Mouse (Mus musculus) gastrocnemius, postnatal 10 days (tissue): ENCODE results near the gene Traf1. TPM values are rescaled to one million over a fixed set of nuclear protein-coding genes. Genes with fewer than 3 reads are reported as not detected.

Source experiments
- DNase-seq: peaks from one replicate; pipeline ENCODE4 v3.0.0; 2021; ENCODE audit warnings: mixed read lengths
- total RNA-seq, 2 experiments: library from RNA; stranded (reverse); gene quantifications; 2 replicates each; pipeline ENCODE4 v1.2.3; 2021

Gene Traf1
- total RNA-seq, 2 experiments from 2014 or later: 0.85 to 2.6 TPM

GRCm38 (mm10) chr2:34941061-34941675 is 20.4 kb downstream of the Traf1 start:
- no peak for DNase-seq

GRCm38 (mm10) chr2:34940246-34940645 is 21.3 kb downstream of the Traf1 start:
- DNase-seq: no peak

GRCm38 (mm10) chr2:34938269-34939208 is 23.0 kb downstream of the Traf1 start:
- peak; percentile 32 for DNase-seq

GRCm38 (mm10) chr2:34937460-34937859 is 24.1 kb downstream of the Traf1 start:
- DNase-seq: no peak

- DNase-seq: no peak
Observed at GRCm38 (mm10) chr2:34927320-34927719, 34.3 kb downstream of the Traf1 start.

- DNase-seq: no peak
Observed at GRCm38 (mm10) chr2:34922729-34923128, 38.8 kb downstream of the Traf1 start.

GRCm38 (mm10) chr2:34920144-34920543 is 41.4 kb downstream of the Traf1 start:
- no peak for DNase-seq

GRCm38 (mm10) chr2:34915103-34915502 is 46.5 kb downstream of the Traf1 start:
- no peak for DNase-seq

GRCm38 (mm10) chr2:34914823-34915082 is 46.8 kb downstream of the Traf1 start:
- no peak for DNase-seq

- DNase-seq: peak; percentile 48
Observed at GRCm38 (mm10) chr2:34914069-34914822, 47.3 kb downstream of the Traf1 start.

- peak; percentile 57 for DNase-seq
Observed at GRCm38 (mm10) chr2:34913218-34914068, 48.1 kb downstream of the Traf1 start, which contains the start of gene Phf19. Phf19 (minus strand) TSS chr2:34914026.

- DNase-seq: no peak
Observed at GRCm38 (mm10) chr2:34912613-34913012, 49.0 kb downstream of the Traf1 start.

- no peak for DNase-seq
Observed at GRCm38 (mm10) chr2:34911871-34912270, 49.7 kb downstream of the Traf1 start.

GRCm38 (mm10) chr2:34909719-34910118 is 51.9 kb downstream of the Traf1 start:
- no peak for DNase-seq

- peak; percentile 71 for DNase-seq
Observed at GRCm38 (mm10) chr2:34906861-34907604, 54.5 kb downstream of the Traf1 start.

- no peak for DNase-seq
Observed at GRCm38 (mm10) chr2:34906426-34906825, 55.1 kb downstream of the Traf1 start.

- DNase-seq: peak; percentile 97
Observed at GRCm38 (mm10) chr2:34904849-34905542, 56.6 kb downstream of the Traf1 start.

GRCm38 (mm10) chr2:34903652-34904405 is 57.7 kb downstream of the Traf1 start:
- no peak for DNase-seq

GRCm38 (mm10) chr2:34903191-34903590 is 58.4 kb downstream of the Traf1 start:
- no peak for DNase-seq

GRCm38 (mm10) chr2:34902731-34903130 is 58.8 kb downstream of the Traf1 start:
- no peak for DNase-seq
